Mouse (Mus musculus): Measurements from ENCODE around the gene Mex3a.
A peak's percentile ranks its signal among the peaks of the same experiment; 100 is the strongest.

The Mex3a gene

GRCm38 (mm10) chr3:88529204-88530000, 2.8 kb upstream of the Mex3a start:
- DNase-seq (ENCODE audit: low spot score): no peak

- no peak for DNase-seq (ENCODE audit: low spot score)
These were observed 1.9 kb upstream of the Mex3a start for GRCm38 (mm10) chr3:88530082-88530864.

GRCm38 (mm10) chr3:88531348-88532298, 572 bp upstream of the Mex3a start:
- peak; percentile 82 for DNase-seq (ENCODE audit: low spot score)

GRCm38 (mm10) chr3:88532689-88533511, 705 bp downstream of the Mex3a start:
- no peak for DNase-seq (ENCODE audit: low spot score)

DNA sequence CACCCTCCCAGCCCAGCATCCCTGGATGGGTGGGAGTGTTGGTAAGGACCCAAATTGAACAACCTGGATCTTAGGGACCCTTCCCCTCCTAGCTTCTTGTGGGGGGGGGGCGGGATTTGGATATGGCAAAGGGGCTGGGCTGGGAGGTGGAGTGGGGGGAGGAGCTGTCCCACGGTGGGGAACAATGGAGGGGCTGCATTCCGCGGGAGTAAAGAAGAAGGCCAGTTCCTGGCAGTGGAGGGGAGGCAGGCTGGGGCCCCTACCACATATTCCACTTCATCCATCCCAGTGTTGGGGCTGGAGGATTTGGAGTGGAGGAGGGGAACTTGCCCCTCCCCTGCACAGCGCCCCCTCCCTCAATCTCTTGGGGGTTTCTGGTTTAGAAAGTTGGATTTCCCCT, 1.5 kb downstream of the Mex3a start:
- no peak for DNase-seq (ENCODE audit: low spot score)

DNA sequence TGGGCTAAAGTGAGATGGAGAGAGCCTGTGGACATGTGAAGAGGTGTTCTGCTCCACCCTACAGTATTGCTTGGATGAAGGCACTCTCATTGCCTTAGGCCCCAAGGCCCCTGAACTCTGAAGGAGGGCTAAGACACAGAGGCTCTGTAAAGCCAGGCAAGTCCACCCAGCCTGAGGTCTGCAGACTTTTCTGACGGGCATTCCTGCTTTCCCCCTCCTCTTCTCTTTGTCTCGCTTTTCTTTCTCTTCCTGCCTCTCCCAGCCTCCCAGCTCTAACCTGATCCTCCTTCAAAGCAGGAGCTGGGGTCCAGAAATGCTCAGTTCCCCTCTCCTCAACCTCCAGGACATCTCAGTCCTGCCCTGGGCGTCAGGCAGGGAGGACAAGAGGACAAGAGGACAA, 2.8 kb downstream of the Mex3a start:
- no peak for DNase-seq (ENCODE audit: low spot score)

DNA sequence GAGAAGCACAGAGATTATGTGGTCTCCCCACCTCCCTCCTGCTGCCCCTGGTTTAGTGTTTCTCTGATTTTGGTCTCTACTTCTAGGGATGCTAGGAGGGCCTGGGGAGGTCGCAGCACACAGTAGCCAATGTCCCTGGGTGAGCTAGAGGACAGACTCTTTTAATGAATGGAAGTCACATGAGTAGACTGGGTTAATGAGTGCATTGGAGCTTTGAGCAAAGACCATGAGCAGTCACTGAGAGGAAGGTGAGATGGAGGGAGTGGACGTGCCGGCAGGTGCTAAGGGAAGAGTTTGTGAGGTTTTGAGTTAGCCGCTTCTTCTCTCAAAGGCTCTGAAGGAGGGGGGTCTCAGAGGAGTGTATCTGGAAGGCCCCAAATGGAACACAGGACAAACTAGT, 3.3 kb downstream of the Mex3a start:
- no peak for DNase-seq (ENCODE audit: low spot score)

DNA sequence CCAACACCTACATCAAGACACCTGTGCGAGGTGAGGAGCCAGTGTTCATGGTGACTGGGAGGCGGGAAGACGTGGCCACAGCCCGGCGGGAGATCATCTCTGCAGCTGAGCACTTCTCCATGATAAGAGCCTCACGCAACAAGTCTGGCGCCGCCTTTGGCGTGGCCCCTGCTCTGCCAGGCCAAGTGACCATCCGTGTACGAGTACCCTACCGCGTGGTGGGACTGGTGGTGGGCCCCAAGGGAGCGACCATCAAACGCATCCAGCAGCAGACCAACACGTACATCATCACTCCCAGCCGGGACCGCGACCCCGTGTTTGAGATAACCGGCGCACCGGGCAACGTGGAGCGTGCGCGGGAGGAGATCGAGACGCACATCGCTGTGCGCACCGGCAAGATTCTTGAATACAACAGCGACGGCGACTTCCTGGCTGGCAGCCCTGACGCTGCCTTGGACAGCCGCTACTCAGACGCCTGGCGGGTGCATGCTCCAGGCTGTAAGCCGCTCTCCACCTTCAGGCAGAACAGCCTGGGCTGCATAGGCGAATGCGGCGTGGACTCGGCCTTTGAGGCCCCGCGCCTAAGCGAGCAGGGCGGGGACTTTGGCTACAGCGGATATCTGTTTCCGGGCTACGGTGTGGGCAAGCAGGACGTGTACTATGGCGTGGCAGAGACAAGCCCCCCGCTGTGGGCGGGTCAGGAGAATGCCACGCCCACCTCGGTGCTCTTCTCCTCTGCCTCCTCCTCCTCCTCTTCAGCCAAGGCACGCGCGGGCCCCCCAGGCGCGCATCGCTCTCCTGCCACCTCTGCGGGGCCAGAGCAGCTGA, 4.1 kb downstream of the Mex3a start:
- peak; percentile 61 for DNase-seq (ENCODE audit: low spot score)

DNA sequence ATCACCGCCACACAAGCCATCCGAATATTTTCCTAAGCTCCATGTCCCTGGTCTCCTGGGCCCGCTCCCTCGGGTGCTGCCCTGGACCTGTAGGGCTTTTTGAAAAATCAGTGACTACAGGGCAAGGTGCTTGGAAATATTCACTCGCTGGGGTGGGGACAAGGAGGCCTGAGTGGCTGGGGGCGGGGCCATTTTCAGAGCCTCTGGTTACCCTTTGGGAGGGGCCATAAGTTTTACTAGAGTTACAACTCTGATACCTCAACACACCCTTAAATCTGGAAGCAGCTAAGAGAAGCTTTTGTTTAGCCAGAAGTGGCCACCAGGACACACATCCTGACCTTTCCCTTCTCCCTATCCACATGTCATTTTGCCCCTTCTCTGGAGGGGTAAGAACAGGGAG, 5.0 kb downstream of the Mex3a start:
- DNase-seq (ENCODE audit: low spot score): no peak

DNA sequence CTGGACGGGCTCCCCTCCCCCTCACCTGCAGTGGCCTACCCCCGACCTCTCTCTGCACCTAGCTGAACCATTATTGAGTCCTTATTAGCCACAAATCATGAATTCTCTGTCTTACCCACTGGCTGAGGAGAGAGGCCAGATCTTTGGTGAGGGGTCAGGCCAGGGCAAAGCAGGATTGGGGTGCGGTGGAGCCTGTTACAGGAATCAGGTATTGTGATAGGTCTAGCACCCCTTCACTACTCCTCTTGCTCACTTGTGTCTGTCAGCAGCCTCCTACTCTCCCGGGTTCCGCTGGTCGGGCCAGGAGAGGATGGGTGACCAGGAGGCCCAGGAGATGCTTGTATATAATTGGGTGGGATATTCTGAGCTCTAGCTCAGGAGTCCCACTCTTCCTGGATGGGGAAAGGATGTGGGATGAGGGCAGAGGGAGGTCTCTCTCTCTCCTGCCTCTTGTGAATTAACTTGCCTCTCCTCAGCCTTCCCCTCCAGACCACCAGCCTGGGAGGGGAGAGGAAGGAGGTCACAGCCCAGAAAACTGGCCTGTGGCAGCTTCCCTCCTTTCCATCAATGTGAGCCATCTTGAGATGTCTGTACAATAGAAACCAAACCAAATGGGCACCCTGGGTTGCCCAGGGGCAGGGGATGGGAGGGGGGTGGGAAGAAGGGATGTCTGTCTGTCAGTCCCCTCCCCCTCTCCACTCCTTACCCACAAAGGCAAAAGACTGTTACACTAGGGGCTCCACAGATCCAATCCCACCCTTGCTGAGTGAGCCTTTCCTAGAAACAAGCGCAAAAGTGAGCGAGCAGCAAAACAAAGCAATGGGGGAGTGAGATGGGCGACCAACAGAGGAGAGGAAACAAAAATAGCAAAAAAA, 6.3 kb downstream of the Mex3a start:
- no peak for DNase-seq (ENCODE audit: low spot score)

DNA sequence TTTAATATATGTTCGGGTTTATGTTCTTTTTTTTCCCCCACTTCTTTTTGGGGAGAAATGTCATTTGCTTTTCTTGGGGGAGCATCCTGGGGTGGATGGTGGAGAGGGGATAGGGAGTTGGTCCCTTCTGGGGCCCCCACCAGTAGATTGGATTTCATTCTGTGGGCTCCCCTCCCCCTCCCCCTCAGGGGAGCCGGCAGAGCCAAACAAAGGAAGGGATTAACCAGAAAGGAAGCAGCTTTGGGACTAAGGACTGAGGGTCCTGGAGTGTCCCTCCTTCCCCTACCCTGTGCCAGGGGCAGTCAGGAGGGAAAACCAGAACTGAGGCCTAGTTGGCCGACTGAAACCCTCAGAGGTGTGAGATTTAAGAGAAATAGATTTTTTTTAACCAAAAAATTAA, 7.2 kb downstream of the Mex3a start:
- DNase-seq (ENCODE audit: low spot score): no peak

- no peak for DNase-seq (ENCODE audit: low spot score)
These were observed 7.9 kb downstream of the Mex3a start for GRCm38 (mm10) chr3:88540085-88540484.

GRCm38 (mm10) chr3:88541622-88542401, 9.6 kb downstream of the Mex3a start:
- DNase-seq (ENCODE audit: low spot score): no peak

DNA sequence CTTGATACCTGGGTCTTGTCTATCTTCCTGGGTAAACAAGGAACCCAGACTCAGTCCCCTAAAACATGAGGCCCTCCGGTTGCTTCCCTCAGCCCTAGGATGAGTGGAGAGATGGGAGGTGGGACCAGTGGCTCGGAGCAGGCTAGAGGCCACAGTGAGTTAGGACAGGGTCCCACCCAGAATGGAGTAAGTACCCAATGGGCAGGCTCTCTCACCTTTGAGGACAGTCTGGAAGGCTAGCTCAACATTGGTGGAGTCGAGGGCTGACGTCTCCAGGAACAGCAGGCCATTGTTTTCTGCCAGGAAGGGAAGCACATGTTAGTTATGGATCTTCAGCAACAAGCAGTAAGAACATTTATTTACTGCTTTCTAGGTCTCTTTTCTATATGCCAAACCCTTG, 10.3 kb downstream of the Mex3a start:
- DNase-seq (ENCODE audit: low spot score): no peak

DNA sequence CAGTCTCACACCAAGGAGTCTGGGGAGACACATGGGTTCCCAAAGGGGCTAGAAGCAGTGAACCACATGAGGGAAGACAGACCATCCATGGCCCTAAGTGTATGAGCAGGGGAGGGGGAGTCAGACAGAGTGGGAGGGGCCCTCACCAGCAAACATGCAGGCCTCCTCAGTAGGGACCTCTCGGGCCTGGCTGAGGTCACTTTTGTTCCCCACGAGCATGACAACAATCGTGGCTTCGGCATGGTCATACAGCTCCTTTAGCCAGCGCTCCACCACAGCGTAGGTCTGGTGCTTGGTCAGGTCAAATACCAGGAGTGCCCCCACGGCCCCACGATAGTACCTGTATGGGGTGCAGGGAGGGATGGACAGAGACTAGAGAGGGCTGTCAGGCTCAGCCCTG, 11.0 kb downstream of the Mex3a start:
- DNase-seq (ENCODE audit: low spot score): no peak

DNA sequence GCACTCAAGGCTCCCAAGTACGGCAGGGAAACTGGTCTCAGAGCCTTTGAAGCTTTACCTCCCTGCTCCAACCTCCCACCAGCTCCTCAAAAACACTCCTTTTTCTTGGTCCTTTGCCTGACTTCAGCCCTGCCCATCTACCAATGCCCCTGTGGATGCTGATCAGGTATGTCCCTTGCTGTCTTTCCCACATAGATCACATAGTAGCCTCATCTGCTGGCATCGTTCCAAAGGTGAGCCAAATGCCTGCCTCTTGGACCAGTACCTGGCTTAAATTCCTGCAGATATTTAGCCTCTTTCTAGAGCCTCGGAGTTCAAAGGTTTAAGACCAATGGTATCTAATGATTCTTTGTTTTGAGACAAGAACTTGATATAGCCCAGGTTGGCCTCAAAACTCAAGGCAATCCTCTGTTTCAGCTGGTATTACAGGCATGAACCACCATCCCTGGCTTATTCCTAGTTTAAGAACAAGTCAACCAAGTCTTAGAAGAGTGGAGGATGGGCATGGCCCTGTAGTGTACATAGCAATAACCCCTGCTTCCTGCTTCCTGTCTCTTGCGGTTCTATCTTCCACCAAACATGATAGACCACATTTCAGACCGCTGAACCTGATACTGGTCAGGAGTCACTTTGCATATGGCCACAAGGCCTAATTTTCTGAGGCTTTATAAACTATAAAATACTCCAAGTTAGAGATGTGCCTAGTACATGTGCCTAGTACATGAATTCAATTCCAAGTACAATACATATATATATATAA, 11.6 kb downstream of the Mex3a start:
- DNase-seq (ENCODE audit: low spot score): no peak

GRCm38 (mm10) chr3:88544514-88544913, 12.3 kb downstream of the Mex3a start:
- no peak for DNase-seq (ENCODE audit: low spot score)

All from ovary, adult 18-20 months (tissue).